Mouse (Mus musculus) liver, adult 10 weeks (tissue): Measurements from ENCODE around the gene Kcnrg. TPM values are rescaled to one million over a fixed set of nuclear protein-coding genes. Genes with fewer than 3 reads are reported as not detected.

ENCODE experiments used
- polyA plus RNA-seq: library from polyadenylated mRNA; stranded (reverse); fragments of 350-450 nt; fragmentation: Illumina TruSeq; extraction: RNeasy Lipid Tissue Mini Kit (QIAGEN cat#74804); gene quantifications from one replicate; pipeline ENCODE4 v1.2.3, GENCODE M21; 2014; ENCODE audit warnings: low read depth, low replicate concordance

The Kcnrg gene
- polyA plus RNA-seq, result not detected

DNA sequence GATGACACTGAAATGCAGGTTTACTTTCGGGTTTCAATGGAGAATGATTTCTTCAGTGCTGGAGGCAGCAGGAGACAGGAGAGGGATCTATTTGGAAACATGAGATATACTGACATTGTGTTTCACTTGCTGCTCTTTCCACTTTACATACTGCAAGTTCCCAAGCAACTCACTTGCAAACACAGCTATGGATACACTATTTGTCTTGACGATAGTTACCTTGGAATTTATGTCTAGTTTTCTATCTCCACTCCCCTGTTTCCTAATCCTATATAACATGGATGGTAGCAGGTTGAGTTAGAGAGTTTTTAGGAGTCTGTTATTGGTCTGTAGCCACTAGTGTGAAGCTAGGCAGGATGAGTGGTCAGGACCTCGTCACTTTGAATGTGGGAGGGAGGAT is at the start of gene Kcnrg:
Gene Kcnrg (plus strand): TSS at position 301 of the 400 bp plus-strand sequence.

DNA sequence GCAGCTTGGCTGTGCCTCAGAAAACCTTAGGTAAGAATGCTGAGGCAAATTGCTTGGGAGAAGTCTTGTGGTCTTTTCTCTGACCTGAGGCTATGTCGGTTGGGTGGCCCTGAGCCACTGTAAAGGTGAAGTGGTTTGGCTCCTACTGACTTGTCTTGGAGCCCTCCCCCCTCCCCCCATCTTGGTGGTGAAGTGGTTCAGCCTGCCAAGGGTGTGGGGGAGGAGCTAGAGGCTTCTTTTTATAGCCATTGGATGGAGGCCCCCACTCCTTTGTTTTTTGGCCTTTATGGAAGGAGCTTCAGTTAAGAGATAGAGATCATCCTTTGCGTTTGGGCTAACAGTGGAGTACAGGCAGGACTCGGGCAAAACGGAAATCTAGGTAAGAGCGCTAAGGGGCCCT is 9.3 kb upstream of the Kcnrg start, which contains the start of gene Trim13:
Gene Trim13 (plus strand): TSS at position 280 of the 400 bp plus-strand sequence.

Other genes with a start within 250 kb of the Kcnrg start
- 23.9 TPM for gene Ebpl, start 247.0 kb upstream of the Kcnrg start, polyA plus RNA-seq
- 59.7 TPM for gene Kpna3, start 167.6 kb upstream of the Kcnrg start, polyA plus RNA-seq
- 62.2 TPM for gene Spryd7, start 50.6 kb upstream of the Kcnrg start, polyA plus RNA-seq
- gene Trim13, start 9.2 kb upstream of the Kcnrg start, polyA plus RNA-seq, result 5.9 TPM